Mouse (Mus musculus) kidney, postnatal 0 days (tissue): ENCODE measurements around the gene Sf1. TPM values are rescaled to one million over a fixed set of nuclear protein-coding genes. Genes with fewer than 3 reads are reported as not detected.
A peak's percentile ranks its signal among the peaks of the same experiment; 100 is the strongest.

Source experiments
- ATAC-seq: fragments of 200-750 bp; cut with Nextera tagmentation; replicated peaks from 2 replicates; pipeline ENCODE4 v1.8.0; 2017; ENCODE audit warnings: low read depth, moderate number of reproducible peaks, moderate TSS enrichment, moderate library complexity; ENCODE audit not compliant: low FRiP score
- DNase-seq: peaks from one replicate; pipeline ENCODE4 v3.0.0-alpha.2; 2016; ENCODE audit warnings: low spot score
- H3K27ac ChIP-seq: fragments of 300-500 bp; sonication (generic); 2 replicates; pipeline ENCODE4 v1.5.1; 2014; ENCODE audit warnings: mild to moderate bottlenecking
- H3K27me3 ChIP-seq: fragments of 300-500 bp; sonication (generic); 2 replicates; pipeline ENCODE4 v1.6.1; 2014; ENCODE audit warnings: low read length, mixed read lengths; ENCODE audit not compliant: insufficient read depth
- H3K36me3 ChIP-seq: fragments of 300-500 bp; sonication (generic); 2 replicates; pipeline ENCODE4 v1.6.1; 2014; ENCODE audit warnings: low read length, mixed read lengths; ENCODE audit not compliant: insufficient read depth
- H3K4me1 ChIP-seq: fragments of 300-500 bp; sonication (generic); replicated peaks from 2 replicates; pipeline ENCODE4 v1.6.1; 2014; ENCODE audit warnings: antibody characterized with exemption, low read length, mixed read lengths; ENCODE audit not compliant: insufficient read depth
- H3K4me2 ChIP-seq: fragments of 300-500 bp; sonication (generic); 2 replicates; pipeline ENCODE4 v1.6.1; 2014; ENCODE audit warnings: mild to moderate bottlenecking, low read length, moderate library complexity, mixed read lengths
- H3K4me3 ChIP-seq: fragments of 300-500 bp; sonication (generic); replicated peaks from 2 replicates; pipeline ENCODE4 v1.5.1; 2014; ENCODE audit warnings: low read depth, low read length
- H3K9ac ChIP-seq: fragments of 300-500 bp; sonication (generic); 2 replicates; pipeline ENCODE4 v1.6.1; 2014; ENCODE audit warnings: low read depth, low read length
- H3K9me3 ChIP-seq: fragments of 300-500 bp; sonication (generic); replicated peaks from 2 replicates; pipeline ENCODE4 v1.6.1; 2016; ENCODE audit warnings: low read length, inconsistent platforms, mixed read lengths
- CTCF ChIP-seq: IDR thresholded peaks from 2 replicates; pipeline ENCODE4 v1.5.1; 2016; ENCODE audit warnings: antibody characterized with exemption, low read depth, mild to moderate bottlenecking, moderate library complexity
- WGBS: fragments of 180-500 bp; shearing (Covaris S2); extraction: QIAGEN DNeasy Blood & Tissue Kit; methylation state at CpG from one replicate; pipeline ENCODE4 v1.1.7; 2014; 5-methylcytosine and 5-hydroxymethylcytosine counted together
- polyA plus RNA-seq: library from polyadenylated mRNA; unstranded; fragments of >200 nt; fragmentation: Nextera tagmentation; extraction: Ambion mirVana; gene quantifications from 2 replicates; pipeline ENCODE4 v1.2.1, GENCODE M21; 2015

The Sf1 gene
- polyA plus RNA-seq, 1 experiment from 2014 or later, result 91.1 TPM

DNA sequence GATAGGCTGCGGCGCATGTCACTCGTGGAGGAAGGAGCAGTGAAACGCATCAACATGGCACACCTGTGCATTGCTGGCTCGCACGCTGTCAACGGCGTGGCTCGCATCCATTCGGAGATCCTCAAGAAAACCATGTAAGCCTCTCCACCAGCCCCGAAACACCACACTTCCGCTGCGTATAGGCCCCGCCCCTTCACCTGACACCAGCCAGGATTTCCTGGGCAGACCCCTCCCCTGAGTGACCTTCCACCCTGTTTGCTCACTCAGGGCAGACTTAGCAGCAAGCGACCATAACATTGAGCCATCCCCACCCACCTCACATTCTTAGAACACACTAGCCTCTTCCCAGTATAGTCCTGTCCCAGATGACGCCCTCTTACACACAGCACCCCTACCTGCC is 26.3 kb downstream of the Sf1 start:
- no peak for TF ChIP-seq CTCF
- peak overlapping the region; percentile 6 for H3K4me3 ChIP-seq
- H3K27ac ChIP-seq, result no peak overlapping the region
- 0 out of 2 replicates have a peak, but pooled peaks cover 3% of the 10 kb centered on the region for H3K36me3 ChIP-seq
- no peaks in the 10 kb centered on the region for H3K27me3 ChIP-seq
- peak overlapping the region; percentile 42 for H3K4me2 ChIP-seq
- peak overlapping the region; percentile 20; the same call in 1 of the 2 replicates for H3K9ac ChIP-seq
- H3K9me3 ChIP-seq, result no peaks in the 10 kb centered on the region
- H3K4me1 ChIP-seq, result peaks cover 19% of the 10 kb centered on the region; the same call in 1 of the 2 replicates
- 6% methylated on average over 16 of the region's 16 CpGs for WGBS
- DNase-seq, result peak; percentile 36
- ATAC-seq, result 0 out of 2 replicates have a peak, but pooled peaks have one; percentile 31

- Histone ChIP-seq H3K27ac (no peak overlapping the region), H3K4me2 (peak overlapping the region; percentile 42; the same call in 1 of the 2 replicates), H3K4me3 (no peak overlapping the region), H3K27me3 (no peaks in the 10 kb centered on the region), H3K9me3 (no peaks in the 10 kb centered on the region), H3K36me3 (0 out of 2 replicates have a peak, but pooled peaks cover 3% of the 10 kb centered on the region), H3K9ac (no peak overlapping the region), H3K4me1 (peaks cover 14% of the 10 kb centered on the region; the same call in 1 of the 2 replicates)
- ATAC-seq, result no peak; the same call in 1 of the 2 replicates
- TF ChIP-seq CTCF, result no peak
- no peak for DNase-seq
- 57% methylated on average over 6 of the region's 6 CpGs for WGBS
Observed at GRCm38 (mm10) chr19:6390251-6390650, 26.8 kb downstream of the Sf1 start.

DNA sequence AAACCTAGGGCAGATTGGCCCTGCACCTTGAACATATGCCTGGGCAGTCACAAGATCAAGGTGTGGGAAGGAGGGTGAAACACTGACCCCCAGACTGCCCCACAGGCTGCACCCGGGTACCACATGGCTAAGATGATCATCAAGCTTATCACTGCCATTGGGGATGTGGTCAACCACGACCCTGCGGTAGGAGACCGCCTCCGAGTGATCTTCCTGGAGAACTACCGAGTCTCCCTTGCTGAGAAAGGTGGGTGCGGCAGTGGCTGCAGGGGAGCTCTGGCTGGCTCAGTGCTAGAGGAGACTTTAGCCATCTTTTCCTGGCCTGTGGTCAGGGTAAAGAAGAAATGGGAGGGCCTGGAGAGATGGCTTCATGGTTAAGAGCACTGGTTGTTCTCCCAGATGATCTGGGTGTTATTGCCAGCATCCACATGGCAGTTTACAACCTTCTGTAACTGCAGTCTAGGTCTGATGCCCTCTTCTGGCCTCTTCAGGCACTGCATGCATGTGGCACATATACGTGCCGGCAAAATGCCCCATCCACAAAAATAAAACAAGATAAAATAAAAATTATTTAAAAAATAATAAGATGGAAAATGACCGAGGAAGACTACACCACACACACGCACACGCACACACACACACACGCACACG is 29.4 kb downstream of the Sf1 start:
- Histone ChIP-seq H3K9me3 (no peaks in the 10 kb centered on the region), H3K36me3 (0 out of 2 replicates have a peak, but pooled peaks cover 3% of the 10 kb centered on the region), H3K27ac (no peak overlapping the region), H3K4me1 (peaks cover 3% of the 10 kb centered on the region; the same call in 1 of the 2 replicates), H3K4me2 (no peak overlapping the region), H3K9ac (no peak overlapping the region), H3K27me3 (no peaks in the 10 kb centered on the region), H3K4me3 (no peak overlapping the region)
- TF ChIP-seq CTCF, result peak; percentile 47
- DNase-seq (no peak), ATAC-seq (no peak)
- 89% methylated on average over 14 of the region's 14 CpGs for WGBS

DNA sequence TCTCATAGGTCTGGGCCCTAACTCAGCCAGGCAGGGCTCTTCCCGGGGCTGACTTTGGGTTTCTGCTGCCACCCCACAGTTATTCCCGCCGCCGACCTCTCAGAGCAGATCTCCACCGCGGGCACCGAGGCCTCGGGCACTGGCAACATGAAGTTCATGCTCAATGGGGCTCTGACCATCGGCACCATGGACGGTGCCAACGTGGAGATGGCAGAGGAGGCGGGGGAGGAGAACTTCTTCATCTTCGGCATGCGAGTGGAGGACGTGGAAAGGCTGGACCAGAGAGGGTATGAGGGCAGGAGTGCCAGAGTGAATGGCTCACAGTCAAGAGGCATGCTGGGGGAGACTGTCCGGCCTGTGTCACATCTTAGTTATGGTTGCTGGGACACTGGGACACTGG is 30.1 kb downstream of the Sf1 start:
- no peak for TF ChIP-seq CTCF
- H3K9me3 ChIP-seq, result no peaks in the 10 kb centered on the region
- no peaks in the 10 kb centered on the region for H3K27me3 ChIP-seq
- DNase-seq, result no peak
- H3K36me3 ChIP-seq, result 0 out of 2 replicates have a peak, but pooled peaks cover 3% of the 10 kb centered on the region
- H3K4me2 ChIP-seq, result no peak overlapping the region
- peaks cover 10% of the 10 kb centered on the region; the same call in 1 of the 2 replicates for H3K4me1 ChIP-seq
- no peak overlapping the region for H3K4me3 ChIP-seq
- WGBS, result 87% methylated on average over 16 of the region's 16 CpGs
- no peak overlapping the region for H3K9ac ChIP-seq
- no peak for ATAC-seq
- no peak overlapping the region for H3K27ac ChIP-seq

DNA sequence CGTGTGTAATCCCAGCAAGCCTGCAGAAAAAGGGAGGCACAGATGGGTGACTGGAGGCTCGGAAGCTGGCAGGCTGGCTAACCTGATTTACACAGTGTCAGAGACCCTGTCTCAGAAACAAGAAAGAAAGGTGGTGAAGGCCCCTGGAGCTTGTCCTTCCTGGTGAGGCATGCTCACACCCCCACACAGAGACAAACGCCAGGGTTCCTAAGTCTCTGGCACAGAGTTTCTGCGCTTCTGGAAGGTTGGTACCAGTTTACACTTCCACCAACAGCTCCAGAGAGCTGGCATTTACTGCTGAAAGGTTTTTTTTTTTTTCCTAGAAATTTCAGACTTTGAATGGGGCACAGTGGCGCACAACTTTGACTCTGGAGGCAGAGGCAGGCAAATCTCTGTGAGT is 32.7 kb downstream of the Sf1 start:
- no peak overlapping the region for H3K4me3 ChIP-seq
- H3K9me3 ChIP-seq, result no peaks in the 10 kb centered on the region
- H3K27me3 ChIP-seq, result no peaks in the 10 kb centered on the region
- DNase-seq (no peak), ATAC-seq (no peak)
- TF ChIP-seq CTCF, result no peak
- H3K9ac ChIP-seq, result no peak overlapping the region
- H3K4me1 ChIP-seq, result peaks cover 22% of the 10 kb centered on the region
- 66% methylated on average over 5 of the region's 5 CpGs for WGBS
- H3K36me3 ChIP-seq, result 0 out of 2 replicates have a peak, but pooled peaks cover 3% of the 10 kb centered on the region
- no peak overlapping the region for H3K27ac ChIP-seq
- no peak overlapping the region for H3K4me2 ChIP-seq

DNA sequence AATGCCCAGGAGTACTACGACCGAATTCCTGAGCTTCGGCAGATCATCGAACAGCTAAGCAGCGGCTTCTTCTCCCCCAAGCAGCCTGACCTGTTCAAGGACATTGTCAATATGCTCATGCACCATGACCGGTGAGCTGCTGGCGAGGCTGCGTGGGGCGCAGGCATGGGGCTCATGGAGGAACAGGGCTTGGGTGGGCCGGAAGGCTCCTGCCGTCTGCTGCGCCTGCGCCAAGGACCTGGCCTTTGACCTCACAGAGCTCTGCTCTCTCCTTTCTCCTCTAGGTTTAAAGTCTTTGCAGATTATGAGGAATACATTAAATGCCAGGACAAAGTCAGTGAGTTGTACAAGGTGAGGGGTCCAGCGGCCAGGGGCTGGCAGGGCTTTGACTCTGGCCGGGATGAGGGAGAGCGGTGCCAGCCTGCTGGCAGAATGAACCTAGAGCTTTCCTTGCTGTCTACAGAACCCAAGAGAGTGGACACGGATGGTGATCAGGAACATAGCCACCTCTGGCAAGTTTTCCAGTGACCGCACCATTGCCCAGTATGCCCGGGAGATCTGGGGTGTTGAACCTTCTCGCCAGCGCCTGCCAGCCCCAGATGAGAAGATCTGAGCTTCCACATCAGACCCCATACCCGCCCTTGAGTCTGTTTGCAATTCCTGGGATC is 34.2 kb downstream of the Sf1 start:
- ATAC-seq (no peak), DNase-seq (no peak)
- no peaks in the 10 kb centered on the region for H3K27me3 ChIP-seq
- H3K4me2 ChIP-seq, result no peak overlapping the region
- H3K4me1 ChIP-seq, result peaks cover 32% of the 10 kb centered on the region
- H3K9me3 ChIP-seq, result no peaks in the 10 kb centered on the region
- no peak overlapping the region for H3K27ac ChIP-seq
- no peak overlapping the region for H3K9ac ChIP-seq
- WGBS, result 76% methylated on average over 22 of the region's 22 CpGs
- TF ChIP-seq CTCF, result no peak
- H3K4me3 ChIP-seq, result no peak overlapping the region
- 0 out of 2 replicates have a peak, but pooled peaks cover 2% of the 10 kb centered on the region for H3K36me3 ChIP-seq
